Mouse (Mus musculus) stomach, postnatal 0 days (tissue): Measurements from ENCODE around the gene Tspan12.

Experiments used
- CTCF ChIP-seq: IDR thresholded peaks from 2 replicates; pipeline ENCODE4 v1.5.1; 2016; ENCODE audit warnings: antibody characterized with exemption, low read depth, mild to moderate bottlenecking, moderate library complexity
- EP300 ChIP-seq: optimal IDR thresholded peaks from 2 replicates; pipeline ENCODE3; 2016; ENCODE audit warnings: antibody characterized with exemption

DNA sequence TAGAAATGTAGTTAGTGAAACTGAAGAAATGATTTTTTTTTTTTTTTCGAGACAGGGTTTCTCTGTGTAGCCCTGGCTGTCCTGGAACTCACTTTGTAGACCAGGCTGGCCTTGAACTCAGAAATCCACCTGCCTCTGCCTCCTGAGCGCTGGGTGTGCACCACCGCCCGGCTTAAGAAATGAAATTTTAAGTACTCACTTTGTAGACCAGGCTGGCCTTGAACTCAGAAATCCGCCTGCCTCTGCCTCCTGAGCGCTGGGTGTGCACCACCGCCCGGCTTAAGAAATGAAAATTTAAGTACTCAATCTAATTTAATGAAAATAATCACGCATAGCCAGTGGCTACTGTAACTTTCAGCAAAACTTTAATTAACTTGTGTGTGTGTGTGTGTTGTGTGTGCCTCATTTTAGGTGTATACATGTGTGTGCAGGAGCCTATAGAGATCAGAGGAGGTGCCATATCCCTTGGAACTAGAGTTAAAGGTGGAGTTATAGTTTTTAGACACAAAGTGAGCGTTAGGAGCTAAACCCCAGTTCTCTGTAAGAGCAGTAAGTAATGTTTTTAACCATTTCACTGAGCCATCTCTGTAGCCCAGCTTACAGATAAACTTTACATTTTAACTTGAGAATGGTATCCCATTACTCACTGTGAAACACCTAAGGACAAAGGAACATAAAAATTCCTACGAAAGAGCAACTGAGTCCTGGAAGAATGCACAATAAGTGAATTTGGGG is 57.8 kb downstream of the Tspan12 start:
- TF ChIP-seq CTCF (no peak), EP300 (no peak)
